Mouse (Mus musculus): ENCODE results near the gene Zfp961.
"Not testable (repeated sequence)": the region's sequence is repeated elsewhere in the genome, so short reads cannot be mapped to it uniquely, and the experiment has no call there.

Gene Zfp961

DNA sequence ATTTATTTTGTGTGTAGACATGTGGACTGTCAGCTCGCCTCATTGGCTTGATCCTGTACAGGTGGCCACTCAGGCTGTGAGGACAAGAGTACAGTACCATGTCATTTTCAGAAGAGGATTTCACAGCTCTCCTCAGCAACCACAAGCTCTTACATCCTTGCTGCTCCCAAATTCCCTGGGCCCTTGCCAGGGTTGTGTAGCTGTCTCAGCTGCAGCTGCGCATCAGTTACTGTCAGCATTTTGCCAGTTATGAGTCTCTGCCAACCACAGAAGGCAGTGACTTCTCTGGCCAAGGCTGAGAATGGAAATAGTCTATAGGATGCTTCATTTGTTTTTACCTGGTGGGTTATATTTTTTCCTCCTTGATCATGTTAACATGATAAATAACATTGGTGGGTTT, 67.3 kb downstream of the Zfp961 start:
- peak; percentile 38 for DNase-seq (ENCODE audit: low spot score)

DNA sequence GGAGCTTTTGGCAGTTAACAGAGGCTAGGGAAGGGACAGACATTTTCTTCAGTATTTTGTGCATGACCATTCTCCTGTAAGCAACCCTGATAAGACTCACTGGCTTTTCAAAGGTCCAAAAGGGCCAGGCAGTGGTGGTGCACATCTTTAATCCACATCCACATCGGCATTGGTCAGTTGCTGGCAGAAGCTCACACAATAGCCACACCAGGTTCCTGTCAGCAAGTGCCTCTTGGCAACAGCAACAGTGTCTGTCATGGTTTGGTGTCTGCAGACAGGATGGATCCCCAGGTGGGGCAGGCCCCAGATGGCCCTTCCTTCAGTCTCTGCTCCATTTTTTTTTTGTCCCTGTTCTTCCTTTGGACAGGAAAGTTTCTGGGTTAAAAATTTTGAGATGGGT, 68.2 kb downstream of the Zfp961 start:
- not testable (repeated sequence) for DNase-seq (ENCODE audit: low spot score)

DNA sequence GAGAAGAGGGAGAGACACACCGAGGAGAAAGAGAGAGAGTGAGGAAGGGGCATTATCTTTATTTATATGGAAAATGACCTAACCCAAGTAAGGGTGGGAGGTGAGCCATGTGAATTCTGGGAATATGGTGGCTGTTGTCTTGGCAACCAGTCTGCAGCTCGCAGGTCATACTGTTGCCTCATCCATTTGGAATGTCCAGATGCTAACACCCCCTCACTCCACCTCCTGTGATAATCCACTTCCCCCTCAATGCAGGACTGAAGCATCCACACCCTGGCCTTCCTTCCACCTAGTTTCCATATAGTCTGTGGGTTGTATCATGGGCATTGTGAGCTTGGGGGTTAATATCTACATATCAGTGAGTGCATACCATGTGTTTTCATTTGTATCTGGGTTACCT, 69.0 kb downstream of the Zfp961 start:
- no peak for DNase-seq (ENCODE audit: low spot score)

DNA sequence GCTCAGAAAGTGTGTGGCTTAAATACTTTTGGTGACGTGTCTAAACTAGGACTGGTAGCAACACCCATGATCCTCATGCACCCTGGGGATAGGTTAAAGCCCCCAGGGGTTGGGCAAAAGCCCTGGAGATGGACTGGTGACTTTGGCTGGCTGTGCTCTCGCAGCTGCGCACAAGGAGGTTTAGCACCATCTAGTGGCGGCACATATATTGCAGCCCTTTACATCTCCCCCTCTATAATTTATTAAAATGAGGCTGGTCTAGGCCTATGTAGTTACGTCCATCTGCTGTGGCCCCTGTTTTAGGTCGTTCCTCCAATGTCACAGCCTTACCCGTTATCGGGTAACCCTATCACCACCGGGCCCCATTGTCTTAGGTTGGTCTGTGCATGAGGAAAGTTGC, 74.0 kb downstream of the Zfp961 start:
- DNase-seq (ENCODE audit: low spot score), result not testable (repeated sequence)

DNA sequence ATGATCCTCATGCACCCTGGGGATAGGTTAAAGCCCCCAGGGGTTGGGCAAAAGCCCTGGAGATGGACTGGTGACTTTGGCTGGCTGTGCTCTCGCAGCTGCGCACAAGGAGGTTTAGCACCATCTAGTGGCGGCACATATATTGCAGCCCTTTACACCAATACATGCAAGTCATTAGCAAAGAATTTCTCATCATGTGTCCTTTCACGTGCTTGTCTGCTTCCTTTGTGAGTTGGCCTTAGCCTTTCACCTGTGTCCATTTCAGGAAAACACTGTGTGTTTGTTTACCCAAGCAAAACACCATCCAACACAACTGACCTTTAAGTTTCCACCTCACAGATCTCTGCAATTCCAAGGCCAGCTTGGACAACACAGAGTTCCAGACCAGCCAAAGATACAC, 82.1 kb downstream of the Zfp961 start:
- DNase-seq (ENCODE audit: low spot score), result not testable (repeated sequence)

DNA sequence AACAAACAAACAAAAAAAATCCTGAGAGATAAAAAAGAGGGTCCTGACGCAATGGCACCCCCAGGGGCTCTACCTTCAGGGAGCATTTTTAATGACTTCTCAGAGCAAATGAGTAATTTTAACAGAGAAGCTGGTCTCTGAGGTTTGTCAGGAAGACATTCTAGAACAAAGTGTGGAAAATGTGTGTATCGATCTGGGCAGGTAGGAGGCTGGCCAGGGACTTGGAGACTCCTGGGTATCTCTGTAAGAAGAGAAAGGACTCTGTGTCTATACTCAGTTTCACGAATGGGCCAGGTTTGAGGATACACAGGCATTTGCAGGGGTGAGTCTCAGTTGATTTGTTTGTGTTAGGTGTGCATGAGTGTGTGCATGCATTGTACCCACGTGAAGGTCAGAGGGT, 90.1 kb downstream of the Zfp961 start, which contains the start of gene Olfr372:
Olfr372 (plus strand) TSS at position 301 of the 400 bp plus-strand sequence.
- not testable (repeated sequence) for DNase-seq (ENCODE audit: low spot score)

DNA sequence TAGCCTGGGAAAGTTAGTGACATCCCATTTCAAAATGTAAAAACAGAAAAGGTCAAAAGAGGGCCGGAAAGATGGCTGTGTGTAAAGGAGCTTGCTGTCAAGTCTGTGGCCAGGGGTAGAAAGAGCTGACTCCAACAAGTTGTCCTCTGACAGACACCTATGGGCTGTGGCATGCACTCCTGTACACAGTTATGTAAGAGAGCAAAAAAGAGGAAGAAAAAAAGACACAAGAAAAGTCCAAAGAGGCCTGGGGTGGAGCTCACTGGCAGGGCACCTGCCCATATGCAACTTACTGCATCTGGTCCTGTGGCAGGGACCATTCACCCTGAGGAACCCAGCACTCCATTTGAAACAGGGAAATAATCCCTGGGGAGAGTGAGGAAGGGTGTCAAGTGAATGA, 91.7 kb downstream of the Zfp961 start:
- no peak for DNase-seq (ENCODE audit: low spot score)

All from ovary, adult 18-20 months (tissue).